Mouse (Mus musculus) layer of hippocampus, adult 18-20 months (tissue): ENCODE data around the gene Crtac1. TPM values are rescaled to one million over a fixed set of nuclear protein-coding genes. Genes with fewer than 3 reads are reported as not detected.

Source experiments
- DNase-seq, 2 experiments: peaks; one replicate each; pipeline ENCODE4 v3.0.0; 2022; ENCODE audit warnings: low spot score in 2 of 2
- total RNA-seq, 2 experiments: library from RNA; stranded (reverse); gene quantifications; 2 replicates each; pipeline ENCODE4 v1.2.3; 2021

Gene Crtac1
- total RNA-seq, 2 experiments from 2014 or later, result 90.4 to 104 TPM

DNA sequence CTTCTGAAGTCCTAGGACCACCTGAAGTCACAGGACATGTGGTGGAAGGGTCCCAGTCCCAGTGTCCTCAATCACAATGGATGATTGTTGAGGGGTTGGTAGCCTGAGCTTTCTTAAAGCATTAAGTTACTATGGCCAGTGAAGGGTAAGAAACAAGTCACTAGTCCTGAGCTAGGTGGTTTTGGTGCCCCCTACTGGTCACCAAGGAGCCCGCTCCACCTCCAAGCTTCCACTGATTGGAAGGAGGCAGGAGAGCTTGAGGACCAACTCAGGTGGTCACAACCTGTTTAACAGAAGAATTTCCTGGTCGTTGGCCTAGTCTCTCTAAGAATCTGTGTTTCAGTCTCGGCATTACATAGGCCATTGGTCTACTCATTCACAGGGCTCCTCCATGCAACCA lies 2.2 kb downstream of the Crtac1 start:
- peak; percentile 32 to 77 for DNase-seq

DNA sequence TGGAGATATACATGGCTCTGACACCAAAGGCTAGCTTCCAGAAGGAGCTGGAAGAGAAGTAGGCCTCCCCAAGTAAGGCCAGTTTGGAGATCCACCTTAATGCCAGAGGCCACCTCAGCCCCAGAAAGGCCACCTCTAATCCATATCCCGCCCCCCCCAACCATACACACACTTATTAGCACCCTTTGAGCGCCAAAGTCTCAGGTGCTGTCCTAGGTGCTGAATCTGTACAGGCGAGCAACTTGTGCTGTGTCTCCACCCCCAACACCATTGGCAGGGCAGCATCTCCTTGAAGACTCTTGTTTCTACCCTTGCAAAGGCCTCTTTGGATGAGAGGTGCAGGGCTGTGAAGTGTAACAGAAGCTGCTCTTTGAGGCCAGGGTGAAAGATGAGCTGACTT lies 6.4 kb downstream of the Crtac1 start:
- DNase-seq, result no peak

DNA sequence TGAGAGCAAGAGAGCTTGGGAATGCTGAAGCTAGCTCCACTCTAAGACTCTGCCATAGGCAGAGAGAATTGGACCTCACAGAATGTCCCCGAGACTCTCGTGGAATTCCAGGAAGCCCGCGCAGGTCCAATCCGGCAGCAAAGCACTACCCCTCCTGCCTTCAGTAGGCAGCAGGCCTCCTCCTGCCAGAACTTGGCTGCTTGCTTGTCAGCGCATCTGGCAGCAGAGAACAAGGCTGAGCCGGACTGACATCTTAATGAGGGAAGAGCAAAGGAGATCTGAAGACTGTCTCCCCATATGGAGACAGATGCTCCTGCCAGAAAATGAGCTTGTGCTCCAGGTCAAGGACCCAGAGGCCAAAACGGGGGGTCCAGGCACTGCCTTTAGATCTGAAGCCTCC lies 16.5 kb downstream of the Crtac1 start:
- DNase-seq, result no peak

DNA sequence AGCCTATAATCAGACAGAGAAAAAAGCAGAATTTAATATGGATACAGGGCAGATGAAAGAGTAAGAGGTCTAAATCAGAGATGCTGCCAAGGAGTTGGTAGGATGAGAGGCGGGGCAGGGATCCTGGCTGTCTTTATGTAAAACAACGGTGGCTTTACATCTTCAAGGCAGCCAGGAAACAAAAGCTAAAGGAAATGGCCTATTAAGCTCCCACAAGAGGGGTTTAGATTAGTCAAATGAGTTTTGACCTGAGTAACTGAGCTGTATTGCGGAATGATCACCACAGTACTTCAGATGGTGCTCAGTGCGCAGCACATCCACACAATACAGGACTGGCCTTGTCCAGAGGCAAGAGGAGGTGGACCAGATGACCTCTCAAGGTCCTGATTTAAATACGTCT lies 21.7 kb downstream of the Crtac1 start:
- DNase-seq, result no peak

DNA sequence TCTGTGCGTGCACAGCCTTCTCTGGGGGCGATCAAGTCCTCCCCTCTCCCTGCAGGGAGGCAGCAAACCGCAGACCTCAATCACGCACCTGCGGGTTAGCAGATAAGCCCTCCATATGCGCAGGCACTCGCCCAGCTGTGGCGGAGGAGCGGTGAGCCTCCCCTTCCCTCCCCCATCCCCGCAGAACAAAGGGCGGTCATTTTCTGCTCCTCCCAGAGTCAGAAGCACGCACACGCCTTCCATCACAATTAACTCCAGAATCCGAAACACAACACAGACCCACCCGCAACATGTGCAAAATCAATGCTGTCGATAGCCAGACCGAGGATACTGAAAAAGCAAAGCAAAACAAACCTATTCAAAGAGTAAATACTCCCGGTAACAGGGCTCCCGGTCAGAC lies 22.4 kb downstream of the Crtac1 start:
- no peak for DNase-seq

DNA sequence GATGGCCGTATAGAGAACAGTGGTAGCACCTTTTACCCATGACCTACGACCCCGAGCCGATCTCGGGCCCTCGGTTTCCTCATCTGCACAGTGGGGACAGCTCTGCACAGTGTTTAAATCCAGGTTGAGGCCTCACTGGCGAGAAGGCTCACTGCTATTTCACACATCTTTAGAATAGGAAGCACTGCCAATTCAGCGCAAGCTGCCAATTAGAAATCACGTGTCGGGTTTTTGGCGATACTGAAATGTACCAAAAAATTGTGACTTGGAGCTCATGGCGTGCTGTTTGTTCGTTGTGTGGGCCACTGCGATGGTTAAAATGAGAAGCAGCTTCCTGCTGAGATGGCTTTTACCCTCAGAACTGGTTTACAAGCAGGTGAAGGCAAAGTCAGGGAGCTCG lies 27.2 kb downstream of the Crtac1 start:
- peak in 1 of 2 experiments; percentile 80 for DNase-seq

DNA sequence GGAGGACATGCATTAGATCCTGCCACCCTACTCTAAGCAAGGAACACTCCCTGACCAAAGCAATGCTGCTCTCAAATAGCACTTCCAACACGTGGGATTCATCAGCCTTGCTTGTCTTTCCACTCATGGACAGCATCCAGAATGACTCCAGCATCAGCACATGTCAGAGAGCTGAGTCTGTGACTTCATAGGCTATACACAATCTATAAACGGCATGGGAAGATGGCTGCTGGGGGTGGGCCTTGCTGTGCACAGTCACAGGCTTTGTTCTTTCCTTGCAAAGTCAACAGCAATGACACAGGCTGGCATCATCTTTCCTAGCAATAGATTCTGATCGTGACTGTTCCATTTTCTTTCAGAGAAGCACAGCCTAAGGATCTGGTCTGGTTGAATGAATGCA lies 31.6 kb downstream of the Crtac1 start:
- peak in 1 of 2 experiments; percentile 51 for DNase-seq

DNA sequence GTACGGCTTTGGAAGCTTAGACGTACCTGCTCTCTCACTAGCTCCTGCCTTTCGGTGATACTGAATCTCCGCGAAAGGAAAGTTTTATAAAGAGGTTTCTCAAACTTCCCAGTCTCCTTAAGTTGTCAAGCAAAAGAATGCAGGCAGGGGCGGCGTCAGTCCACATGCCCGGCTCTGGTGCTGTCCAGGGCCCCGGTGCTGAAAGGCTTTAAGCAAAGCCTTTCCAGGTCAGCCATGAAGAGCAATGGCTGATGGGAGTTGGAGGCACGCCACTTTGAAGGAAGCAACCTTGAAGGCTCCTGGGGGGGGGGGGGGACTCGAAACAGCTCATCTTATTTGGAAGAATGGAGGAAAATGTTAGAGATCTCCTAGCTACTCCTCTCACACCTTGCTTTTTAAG lies 34.3 kb downstream of the Crtac1 start:
- DNase-seq, result no peak

DNA sequence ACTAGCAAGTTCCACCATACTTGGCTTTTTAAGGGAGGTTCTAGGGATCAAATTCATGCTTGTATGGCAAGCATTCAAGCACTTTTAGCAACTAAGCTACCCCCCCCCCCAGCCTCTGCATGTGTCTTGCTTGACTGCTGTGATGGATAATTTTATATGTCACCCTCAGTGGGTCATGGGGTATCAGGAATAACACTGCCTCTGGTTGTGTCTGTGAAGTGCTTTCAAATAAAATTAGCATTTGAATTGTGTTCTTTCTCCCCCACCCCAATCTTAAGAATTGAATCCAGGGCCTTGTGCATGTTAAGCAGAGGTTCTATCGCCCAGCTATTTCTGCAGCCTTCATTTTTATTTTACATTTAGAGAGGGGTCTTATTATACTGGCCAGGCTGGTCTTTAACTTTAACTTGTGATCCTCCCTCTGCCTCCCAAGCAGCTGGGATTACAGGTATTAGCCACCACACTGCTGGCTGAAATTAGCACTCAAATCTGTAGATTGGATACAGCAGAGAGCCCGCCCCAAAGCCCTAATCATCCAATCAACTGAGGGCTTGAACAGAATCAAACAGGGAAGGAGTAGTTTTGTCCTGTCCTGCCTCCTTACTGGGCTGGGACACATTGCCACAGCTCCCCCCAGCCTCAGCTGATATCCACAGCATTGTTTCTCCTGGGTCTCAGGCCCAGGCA lies 36.6 kb downstream of the Crtac1 start:
- DNase-seq, result no peak

DNA sequence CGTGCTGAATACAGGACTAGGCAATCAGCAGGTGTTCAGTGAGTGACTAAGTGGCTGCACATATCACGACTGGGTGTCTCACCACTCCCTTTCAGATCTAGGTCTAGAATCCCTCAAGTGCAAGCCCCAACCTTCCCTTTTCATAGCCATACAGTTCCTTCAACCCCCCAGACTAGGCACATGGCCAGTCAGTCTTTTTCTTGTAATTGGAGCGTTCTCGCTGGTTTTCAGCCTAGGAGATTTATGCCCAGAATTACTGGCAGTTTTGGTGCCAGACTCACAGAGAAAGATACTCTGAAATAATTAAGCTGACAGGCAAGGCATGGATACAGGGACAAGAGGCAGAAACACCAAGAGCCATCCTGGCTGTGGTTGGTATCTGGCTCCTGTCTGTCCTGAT lies 37.7 kb downstream of the Crtac1 start:
- DNase-seq, result peak in 1 of 2 experiments; percentile 37

DNA sequence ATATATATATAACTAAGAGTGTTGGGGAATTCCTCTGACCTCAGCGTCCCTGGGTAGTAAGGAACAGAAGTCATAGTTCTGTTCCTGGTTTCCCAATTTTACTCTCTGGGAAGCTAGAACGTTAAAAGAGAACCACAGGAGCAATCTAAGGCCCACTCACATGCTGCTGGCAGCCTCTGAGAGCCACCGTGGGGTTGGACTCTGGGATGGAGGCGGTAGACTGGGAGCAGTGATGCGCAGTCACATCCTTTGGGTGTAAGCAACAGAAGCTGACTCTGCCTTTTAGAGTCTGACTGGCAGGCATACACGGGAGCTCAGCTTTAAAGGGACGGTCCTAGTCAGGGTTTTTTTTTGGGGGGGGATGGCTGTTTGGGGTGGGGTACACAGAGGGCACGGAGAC lies 39.5 kb downstream of the Crtac1 start:
- DNase-seq, result peak in 1 of 2 experiments; percentile 51

DNA sequence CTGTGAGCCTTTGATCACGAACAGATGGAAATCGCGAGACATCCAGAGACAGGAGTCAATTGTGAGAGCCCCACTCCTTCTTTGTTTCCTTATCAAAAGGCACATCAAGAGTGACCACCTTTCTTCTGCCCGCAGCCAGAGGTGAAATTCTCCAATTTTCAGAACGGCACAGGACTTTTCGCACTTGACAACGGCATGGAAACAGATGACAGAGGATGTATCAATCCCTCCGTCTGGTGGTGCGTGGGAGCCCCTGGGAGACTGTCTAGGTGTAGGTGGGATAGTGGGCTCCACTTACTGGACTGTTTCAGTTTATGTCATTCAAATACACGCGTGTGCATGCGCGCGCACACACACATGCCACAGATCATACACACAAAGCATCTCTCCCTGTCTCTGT lies 42.0 kb downstream of the Crtac1 start:
- peak; percentile 61 to 73 for DNase-seq

DNA sequence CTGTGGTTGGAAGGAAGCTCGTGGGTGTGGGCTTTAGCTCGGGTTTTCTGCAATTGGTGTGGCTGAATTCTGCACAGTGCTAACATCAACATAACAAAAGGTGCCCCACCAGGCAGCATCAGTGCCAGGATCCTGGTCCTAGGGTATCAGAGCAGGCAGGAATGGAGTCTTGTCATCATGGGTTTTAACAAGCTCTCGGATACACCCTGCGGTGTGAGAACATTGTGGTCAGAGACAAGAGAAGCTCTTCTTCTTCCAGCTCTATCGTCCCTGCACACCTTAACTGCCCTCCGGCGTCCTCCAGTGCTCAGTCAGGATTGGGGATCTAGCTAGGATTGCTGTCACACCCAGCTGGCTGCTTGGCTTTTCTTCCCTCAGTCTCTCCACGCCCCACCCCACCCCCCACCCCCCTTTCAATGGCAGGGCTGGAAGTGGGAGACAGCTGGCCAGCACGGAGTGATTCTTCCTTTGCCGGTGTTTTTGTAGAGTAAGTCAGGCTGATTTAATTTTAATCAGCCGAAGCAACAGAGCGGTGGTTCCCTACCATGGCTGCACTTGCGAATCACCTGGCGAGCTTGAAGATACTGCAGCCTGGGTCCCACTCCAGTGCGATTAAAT lies 46.5 kb downstream of the Crtac1 start:
- DNase-seq, result no peak

DNA sequence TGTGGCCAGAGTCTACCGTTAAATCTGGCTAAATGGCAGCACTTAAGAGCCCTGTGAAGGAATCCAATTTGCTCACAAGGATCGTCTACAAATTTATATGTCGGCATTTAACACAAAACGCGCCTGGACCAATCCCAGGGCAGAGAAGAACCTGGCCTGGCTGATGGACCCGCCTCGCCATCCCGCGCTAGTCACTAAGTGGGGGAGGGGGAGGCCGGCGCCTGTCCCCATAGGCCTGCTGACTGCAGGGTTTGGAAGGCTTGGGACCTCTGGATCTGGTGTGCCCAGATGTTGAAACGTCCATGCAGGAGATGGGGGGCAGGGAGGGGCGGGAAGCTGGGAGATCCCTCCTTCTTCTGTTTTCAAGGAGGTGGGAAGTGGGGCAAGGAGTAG lies 50.6 kb downstream of the Crtac1 start:
- no peak for DNase-seq

DNA sequence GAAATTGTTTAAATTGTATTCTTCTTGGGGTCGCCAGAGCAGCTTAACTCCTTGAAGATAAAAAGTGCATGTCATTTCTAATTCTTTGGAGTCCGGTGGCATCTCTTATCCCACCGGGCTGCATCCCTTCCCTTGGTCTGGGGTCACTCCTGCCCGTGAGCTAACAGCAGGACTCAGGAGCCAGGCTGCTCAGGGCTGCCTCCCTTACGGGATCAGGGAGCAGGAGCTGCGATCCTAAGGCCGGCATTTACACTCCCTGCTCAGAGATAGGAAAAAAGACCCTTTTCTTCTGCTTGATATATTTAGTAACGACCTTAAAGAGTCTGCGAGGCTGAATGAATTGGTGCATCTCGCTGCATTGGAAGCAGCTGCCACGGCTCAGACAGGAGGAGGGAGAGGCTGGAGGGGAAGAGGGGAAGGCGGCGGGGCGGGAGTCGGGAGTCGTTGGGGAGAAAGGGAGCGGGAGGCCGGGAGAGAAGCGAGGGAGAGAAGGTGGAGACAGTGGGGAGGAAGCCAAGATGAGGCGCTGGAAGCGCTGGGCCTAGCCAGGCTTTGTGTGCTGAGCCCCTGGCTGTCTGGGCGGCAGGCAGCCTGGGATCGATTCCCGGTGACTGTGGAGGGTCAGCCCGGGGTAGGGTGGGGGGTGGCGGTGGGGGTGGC lies 51.1 kb downstream of the Crtac1 start:
- DNase-seq, result peak in 1 of 2 experiments; percentile 36

DNA sequence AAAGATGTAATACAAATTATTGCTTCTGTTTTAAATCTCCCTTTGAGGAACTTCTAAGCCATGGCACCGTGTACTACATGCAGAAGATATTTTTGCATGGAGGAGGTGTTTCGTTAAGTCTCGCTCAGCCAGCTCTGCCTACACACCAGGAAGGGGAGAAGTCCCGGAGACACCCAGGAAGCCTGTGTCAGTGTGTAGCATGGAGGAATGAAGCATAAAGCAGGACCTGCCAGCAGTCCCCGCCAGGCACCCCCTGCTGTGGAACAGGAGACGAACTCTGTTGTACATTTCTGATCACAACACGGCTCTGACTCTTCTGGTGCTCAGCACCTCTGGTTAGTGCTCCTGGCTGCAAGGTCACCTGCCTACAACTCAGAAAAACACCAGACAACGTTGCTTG lies 51.8 kb downstream of the Crtac1 start:
- peak in 1 of 2 experiments; percentile 54 for DNase-seq

DNA sequence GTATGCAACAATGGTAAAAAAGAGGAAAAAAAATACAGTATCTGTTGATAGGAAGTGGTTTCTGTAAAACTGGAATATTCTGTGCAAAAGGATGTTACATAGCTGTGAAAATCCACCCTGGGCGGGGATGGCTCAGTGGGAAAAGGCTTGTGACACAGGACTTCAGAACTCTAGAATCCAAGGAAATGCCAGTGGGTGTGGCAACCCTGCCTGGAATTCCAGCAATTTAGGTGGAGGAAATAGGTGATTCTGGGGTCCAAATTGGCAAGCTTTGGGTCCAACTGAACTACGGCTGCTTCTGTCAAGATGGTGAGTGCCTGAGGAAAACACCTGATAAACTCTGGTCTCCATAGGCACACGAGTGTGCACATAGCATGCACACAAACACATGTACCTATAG lies 54.4 kb downstream of the Crtac1 start:
- DNase-seq, result no peak

DNA sequence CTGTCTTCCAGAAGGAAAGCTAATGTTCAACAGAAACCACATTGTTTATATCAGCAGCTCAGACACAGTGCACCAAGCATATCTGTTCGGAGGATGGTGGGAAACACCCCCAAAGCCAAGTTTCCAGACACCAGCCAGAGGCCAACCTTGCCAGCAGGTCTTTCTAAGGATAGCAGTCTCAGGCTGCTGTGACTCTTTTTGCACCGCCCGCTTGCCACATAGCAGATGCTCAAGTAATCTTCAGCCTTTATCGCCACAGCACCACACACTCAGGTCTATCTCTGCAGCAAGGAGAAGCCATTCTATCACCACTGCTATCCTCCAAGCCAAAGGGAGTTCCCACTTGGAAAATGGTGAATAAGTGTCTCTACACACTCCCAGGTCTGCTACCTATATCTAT lies 68.0 kb downstream of the Crtac1 start:
- no peak for DNase-seq

DNA sequence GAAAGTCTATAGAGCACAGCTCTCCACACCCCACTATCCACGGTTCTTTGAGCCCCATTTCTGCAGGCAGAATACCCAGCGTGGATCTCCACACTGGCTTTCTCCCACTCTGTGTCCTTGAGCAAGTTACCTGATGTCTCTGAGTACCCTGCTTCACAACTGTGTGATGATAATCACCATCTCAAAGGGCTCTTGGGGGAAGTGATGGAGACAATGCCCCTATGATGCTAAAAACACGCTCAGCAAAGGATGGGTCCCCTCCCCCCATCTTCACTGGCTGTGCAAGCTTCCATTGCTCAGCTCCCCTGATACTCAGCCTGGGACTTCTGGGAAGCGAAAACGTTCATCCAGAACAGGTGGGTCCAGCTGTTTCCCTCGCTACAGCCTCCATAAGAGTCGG lies 73.2 kb downstream of the Crtac1 start:
- DNase-seq, result no peak

DNA sequence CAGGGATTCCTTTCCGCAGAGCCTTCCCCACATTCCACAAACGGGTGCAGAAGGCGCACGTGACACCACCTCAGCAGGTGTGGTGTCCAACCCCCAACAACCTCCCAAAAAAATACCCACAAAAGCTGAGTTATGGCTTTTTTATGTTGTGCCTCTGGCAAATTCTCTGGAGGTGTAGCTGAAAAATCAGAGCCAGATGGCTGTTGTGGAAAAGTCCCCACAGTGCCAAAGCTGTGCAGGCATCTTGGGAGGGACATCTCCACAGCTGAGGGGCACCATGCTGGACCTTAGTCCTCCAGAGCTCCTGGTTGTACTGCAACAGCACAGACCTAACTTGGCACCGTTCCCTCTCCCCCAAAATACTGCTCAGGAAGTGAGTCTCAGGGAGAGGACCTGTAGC lies 74.7 kb downstream of the Crtac1 start:
- DNase-seq, result peak; percentile 34 to 47

DNA sequence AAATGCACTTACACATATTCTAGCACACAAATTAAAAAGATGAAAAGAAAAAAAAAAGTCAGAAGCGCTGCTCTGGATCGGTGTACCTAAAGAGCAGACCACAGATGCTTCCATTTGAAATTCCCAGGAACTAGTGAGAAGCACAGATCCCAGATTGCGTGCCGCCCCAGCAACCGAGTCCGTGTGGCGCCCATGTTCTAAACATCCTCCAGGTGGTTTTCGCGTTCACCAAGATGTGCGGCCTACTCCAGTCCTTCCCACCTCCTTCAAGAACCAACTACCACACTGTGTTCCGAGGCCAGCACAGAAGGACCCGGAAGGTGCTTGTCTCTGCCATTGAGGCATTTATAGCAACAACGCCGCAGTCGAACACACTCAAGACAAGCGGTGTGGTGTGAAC lies 76.1 kb downstream of the Crtac1 start:
- DNase-seq, result peak in 1 of 2 experiments; percentile 65

DNA sequence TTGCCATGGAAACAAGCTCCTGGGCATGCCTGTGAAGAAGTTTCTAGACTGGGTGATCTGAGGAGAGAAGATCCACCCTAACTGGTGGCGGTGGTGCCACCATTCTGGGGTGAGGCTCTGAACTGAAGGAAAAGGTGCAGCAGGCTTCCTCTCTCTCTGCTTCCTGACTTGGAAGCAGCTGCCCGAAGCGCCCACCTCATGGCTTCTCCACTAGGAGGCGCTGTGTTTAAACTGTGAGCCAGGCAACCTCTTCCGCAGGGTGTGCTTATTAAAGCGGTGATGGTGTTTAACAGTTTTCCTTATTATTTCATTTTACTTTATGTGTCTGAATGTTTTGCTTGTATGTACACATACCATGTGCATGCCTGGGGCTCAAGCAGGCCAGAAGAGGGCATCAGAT lies 90.4 kb downstream of the Crtac1 start:
- peak in 1 of 2 experiments; percentile 48 for DNase-seq
